Mouse (Mus musculus) c-Kit-negative CD71-positive TER-119-positive erythroid progenitor cells, embryonic 14.5 days (primary cell): ENCODE data around the gene Scarb1.
A peak's percentile ranks its signal among the peaks of the same experiment; 100 is the strongest.

Experiments used
- DNase-seq: peaks from one replicate; pipeline ENCODE4 v3.0.0-alpha.2; 2013; ENCODE audit warnings: low read depth, low spot score

The Scarb1 gene

DNA sequence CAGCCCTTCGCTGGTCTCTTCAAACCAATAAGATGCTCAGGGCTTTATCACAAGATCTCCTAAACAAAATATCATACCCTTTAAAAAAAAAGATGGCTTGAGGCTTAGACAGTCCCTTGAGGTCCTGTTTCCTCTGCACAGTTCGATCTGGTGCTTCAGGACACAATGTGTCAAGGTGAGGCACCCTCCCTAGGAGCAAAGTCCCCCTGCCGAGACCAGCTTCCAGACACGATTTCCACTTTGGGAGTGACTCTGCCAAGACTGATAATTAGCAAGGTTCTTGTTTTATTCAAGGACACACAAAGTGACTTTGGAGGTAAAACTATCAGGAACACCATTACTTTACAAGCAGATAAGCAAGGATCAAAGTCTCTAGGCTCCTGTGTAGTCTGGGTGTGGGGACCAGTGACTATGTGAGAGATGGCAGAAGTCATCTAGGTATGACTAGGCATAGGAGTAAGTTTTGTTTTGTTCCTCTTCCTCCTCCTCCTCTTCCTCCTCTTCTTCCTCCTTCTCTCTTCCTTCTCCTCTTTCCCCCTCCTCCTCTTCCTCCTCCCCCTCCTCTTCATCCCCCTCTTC is 24.0 kb upstream of the Scarb1 start:
- no peak for DNase-seq

DNA sequence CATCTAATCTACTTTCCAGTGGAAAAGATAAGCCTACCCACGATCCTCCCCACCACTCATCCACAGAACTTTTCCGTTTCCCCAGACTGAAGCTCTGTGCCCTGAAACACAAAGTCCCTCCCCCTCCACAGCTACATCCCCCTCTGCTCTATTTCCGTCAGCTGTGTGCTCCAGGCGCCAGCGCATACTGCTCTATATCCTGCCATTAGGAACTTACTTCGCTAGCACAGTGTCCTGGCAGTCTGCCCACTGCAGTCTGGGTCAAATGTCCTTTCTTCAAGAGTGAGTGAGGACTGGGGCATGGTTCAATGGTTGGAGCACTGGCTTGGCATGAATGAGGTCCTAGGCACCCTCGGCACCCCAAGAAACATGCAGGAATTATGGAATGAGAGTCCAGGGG is 23.0 kb upstream of the Scarb1 start:
- no peak for DNase-seq

DNA sequence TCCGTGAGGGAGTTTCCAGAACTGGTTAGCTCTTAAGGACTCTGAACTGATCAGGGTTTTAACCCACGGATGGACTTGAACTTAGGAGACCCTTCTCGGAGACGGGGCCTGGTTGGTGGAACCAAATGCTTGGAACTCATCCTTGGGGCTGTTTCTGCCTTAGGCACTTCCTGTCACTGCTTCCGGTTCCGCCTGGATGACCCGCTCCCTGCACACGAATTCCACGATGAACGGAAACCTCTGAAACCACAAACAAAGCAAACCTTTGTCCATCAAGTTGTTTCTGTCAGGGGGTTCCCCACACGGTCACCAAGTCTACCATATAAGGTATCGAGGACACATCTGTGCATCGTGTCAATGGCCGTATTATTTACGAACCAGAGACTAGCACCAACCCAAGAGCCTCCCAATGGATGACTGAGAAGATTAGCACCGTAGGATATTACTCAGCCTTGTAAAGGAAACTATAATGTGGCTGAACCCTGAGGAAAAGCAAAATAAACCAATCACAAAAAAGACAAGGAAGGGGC is 20.2 kb upstream of the Scarb1 start:
- DNase-seq, result no peak

DNA sequence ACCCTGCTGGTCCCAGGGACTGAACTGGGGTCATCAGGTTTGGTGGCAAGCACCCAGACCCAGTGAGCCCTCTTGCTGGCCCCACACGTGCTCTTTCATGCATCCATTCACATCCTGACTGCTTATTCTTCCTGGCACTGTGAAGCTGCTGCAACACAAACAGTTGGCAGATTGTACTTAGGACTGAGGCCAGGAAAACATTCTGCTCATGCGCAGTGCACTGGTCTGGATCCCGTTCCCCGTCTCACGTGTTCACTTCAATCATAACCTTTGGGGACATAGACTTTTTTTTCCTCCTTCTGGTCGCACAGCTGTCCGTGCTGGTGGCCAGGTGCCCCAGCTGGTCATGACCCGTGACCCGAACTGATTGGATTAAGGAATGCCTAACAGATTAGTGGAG is 19.7 kb upstream of the Scarb1 start:
- no peak for DNase-seq

DNA sequence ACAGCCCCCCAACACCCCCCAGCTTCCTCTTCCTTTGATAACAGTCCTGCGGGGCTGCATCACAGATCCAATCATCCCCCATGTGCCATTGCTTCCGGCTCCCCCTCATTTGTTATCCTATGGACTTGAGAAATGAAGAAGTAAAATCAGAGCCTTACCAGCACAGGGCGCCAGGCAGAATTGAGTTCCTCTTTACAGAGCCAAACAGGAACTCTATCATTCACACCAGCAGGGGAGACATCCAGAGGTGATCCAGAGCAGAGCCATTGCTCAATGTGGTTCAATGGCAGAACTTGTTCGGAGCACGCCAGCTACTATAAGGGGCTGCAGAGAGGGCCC is 17.3 kb upstream of the Scarb1 start:
- DNase-seq, result no peak

DNA sequence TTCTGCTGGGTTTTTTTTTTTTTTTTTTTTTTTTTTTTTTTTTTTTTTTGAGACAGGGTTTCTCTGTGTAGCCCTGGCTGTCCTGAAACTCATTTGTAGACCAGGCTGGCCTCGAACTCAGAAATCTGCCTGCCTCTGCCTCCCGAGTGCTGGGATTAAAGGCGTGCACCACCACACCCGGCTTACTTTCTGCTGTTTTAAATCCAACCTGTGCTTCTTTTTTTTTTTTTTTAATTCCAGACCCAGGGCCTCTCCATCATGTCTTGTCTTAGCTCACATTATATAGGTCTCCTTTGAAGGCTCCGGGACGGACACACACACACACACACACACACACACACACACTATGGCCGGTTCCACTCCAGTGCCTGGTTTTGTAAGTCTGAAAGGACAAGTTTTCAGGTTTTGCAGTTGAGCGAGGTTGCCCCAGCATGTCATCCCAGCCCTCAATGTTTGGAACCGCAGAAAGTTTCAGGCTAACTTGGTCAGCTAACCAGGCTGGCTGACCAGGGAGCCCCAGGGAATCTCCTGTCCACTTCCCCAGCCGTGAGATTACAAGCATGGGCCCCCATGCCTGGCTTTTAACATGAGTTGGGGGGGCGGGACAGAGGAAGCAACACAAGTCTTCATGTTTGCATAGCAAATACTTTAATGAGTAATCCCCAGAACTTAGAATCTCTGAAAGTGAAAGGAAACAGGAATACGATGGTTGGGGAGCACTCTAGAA is 16.8 kb upstream of the Scarb1 start:
- DNase-seq, result no peak

DNA sequence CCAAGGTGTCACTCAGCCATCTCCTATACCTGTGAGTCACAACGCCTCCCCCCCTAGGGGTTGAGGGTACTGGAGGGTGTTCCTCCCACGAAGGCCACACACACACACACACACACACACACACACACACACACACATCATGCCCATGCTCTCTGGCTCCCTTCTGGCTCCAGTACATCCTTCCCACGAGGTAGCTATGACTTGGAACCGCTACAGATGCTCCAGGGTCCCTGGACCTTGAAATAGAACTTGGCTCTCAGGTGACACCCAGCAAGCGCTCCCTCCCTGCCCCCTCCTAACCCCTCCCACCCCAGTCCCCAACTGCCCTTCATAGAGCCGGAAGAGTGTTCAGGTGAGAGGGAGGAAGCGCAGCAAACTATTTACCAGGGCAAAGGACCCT is 14.8 kb upstream of the Scarb1 start:
- no peak for DNase-seq

DNA sequence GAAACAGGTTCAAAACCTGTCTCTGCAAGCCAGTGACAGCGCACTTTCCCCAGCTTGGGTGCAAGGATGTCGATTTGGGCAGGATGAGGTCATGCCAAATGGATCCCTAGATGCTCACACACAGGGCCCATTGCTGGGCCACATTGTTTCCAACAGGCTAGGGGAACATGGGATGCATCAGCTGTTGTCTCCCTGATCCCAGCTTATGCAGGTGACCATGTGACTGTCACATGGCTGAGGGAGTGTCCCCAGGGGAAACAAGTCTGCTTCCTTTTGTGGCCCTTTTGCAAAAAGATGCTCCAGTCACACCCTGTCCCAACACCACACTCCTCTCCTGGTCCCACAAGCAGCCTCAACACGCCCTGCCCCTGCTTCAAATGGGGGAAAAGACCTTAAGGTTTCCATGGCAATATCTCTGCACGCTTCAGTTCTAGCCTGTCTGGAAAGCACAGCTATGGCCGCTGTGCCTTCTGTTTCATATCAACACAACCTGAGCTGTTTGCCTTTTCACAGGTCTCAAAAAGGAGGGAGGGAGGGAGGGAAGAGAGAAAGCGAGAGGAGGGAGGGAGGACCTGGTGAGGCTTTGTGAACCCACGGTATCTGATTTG is 14.1 kb upstream of the Scarb1 start:
- DNase-seq, result no peak

DNA sequence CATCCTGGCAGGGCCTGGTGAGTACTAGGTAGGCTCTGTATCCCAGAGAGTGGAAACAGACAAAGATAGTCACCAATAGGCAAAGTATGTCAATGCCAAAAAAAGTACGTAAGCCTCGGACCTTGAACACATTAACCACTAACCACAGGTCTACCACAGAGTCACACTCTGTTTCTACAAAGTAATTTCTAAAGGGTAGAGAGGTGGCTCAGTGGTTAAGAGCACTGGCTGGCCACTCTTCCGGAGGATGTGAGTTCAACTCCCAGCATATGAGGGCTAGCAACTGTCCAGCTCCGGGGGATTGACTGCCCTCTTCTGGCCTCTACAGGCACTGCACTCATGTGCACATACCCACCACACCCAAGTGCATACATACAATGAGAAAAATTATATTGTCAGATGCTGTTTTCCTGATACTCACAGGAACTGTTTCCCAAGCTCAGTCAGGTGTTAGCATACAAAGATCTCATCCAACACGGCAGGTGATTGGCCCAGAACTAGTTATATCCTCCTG is 11.9 kb upstream of the Scarb1 start:
- no peak for DNase-seq

DNA sequence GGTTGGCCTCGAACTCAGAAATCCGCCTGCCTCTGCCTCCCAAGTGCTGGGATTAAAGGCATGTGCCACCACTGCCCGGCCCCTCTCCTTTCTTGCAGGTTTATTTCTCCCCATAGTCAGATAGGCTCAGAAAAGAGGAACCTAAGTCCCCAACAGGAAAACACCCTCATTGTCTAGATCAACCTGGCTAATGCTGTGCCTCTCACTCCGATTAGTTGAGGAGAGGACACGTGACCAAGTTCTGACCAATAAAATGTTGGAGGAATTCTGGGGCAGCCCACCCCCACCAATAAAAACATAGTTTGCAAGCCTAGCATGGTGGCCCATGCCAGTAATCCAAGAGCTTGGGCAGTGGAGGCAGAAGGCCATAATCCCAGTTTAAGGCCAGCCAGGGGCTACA is 11.0 kb upstream of the Scarb1 start:
- no peak for DNase-seq

DNA sequence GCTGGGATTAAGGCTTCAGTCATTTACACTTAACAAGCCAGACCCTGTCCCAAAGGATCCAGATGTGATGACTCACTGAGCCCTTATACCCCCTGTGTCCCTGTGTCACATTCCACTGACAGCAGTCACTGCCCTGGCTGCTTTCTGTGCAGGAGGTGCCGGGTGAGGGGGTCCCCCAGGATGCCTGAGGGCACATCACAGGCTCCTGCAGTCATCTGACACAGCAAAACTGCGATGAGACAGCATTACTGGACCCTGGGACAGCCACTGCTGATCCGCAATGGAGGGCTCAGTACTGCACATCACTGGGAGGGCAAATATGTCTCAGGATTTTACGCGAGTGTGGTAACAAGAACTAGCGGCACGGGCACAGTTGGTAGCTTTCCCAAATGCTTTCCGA is 10.2 kb upstream of the Scarb1 start:
- DNase-seq, result no peak

DNA sequence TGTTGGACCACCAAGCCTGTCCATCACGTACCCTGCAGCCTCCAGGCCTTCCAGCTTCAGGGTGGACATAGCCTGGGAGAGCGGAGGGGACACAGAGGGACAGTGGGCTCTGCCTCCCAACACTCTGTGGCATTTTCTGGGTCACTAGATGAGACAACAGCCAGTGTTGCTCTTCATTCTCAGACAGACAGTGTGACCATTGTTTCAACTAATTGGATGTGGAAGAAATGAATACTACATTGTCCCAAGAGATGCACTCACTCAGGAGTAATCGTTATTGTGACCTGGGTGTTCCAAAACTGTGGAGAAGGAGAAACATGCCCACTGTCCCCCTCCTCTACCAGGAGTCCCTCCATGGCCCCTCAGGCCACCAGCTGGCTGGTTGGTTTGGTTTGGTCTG is 8.5 kb upstream of the Scarb1 start:
- DNase-seq, result no peak

DNA sequence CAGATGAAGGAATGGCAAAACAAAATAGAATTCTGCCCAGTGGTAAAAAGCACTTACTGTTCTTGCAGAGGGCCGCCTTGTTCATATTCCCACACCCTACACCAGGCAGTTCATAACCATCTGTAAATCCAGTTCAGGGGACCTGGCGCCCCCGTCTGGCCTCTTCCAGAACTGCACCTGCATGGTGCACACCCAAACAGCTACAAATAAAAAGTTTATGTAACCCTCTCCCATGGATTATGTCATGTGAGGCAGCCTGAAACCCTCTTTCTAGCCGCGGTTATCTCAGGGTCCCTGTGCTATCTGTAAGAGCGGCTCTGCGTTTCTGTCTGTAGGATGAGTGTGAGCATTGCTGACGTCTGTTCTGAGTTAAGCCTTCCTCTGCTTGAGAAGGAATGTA is 7.6 kb upstream of the Scarb1 start:
- DNase-seq, result peak; percentile 47

DNA sequence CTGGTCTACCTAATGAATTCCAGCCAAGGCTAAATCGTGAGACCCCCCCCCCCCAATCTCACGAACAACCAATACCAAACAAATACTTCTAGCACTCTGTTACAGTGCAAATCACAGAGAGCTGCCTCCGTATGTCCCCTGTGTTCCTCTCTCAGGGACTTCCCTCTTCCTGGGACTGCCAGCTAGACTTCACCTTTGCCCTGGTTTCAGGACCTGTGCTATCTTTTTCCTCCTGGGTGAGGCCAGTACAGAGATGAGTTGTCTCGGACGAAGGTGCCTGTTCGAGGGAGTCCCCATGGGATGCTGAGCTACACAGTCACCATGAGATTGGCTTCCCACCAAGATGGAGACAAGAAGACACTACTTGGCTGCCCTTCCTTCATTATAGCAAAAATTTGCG is 7.2 kb upstream of the Scarb1 start:
- DNase-seq, result no peak

DNA sequence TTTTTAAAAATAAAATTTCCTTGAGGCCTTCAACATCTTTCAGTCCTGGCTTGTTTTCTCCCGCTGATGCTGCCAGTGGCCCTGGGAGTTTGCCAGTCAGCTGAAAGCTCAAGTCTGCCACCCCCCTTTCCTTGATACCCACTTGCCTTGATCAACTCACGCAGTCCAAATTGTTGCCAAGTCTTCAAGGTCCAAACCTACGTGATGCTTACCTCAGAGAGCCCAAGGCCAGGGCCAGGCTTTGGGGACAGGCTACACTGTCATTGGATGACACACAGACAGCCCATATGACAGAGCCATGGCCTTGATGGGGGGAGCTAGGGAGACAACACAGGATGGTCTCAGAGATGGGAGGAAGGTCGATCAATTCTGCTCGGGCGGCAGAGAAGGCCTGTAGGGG is 3.4 kb upstream of the Scarb1 start:
- no peak for DNase-seq

DNA sequence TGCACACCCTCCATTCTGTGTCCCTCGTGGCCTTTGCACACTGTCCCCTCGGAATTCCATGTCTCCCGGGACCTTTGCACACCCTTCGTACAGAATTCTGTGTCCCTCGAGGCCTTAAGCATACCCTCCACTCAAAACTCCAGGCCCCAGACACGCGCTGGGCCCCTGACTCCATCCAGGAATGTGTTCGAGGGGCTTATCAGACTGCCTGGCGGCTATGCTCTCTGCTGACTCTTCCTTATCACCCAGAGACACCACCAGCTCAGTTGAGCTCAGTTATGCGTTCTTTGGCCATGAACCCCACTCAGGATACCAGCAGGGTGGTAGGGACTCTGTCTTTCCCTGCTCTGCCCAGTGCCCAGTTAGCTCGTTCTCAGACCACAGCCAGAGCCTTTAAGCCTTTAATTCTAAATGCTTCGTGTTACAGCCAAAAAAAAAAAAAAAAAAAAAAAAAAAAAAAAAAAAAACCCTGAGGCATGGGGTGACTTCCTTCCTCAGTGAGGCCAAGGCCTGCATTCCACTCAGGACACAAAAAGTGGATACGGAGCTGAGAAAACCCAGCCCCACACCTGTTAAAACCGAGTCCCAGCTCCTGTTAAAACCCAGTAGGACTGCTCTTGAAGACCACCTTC is 681 bp upstream of the Scarb1 start:
- DNase-seq, result peak; percentile 48

DNA sequence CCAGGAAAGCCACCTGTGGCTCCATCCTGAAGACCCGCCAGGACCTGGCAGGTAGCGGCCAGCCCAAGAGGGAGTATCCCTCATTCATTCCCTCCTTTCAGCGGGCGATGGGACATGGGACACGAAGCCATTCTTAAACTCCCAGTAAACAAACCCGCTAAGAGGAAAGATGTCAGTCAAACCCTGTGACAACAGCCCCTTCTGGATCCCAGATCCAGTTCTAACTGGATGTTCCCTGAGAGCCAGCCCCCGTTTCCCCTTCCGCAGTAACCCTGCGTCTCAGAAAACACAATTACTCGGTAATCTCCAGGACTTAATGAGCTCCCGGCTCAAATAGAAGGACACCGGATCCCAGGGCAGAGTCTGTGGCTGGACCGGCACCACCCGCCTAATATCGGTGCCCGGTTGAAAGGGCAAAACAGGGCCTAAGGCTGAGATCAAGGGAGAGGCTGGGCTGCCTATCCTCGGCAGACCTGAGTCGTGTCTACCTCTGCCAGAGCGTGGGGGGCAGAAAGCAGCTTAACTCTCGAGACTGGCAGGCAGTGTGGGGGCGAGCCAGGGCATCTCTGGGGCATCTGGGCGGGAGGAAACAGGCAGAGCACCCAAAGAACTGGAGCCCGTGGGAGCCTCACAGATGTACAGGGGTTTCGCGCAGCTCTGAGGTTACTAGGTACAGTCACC is 903 bp downstream of the Scarb1 start:
- peak; percentile 35 for DNase-seq

DNA sequence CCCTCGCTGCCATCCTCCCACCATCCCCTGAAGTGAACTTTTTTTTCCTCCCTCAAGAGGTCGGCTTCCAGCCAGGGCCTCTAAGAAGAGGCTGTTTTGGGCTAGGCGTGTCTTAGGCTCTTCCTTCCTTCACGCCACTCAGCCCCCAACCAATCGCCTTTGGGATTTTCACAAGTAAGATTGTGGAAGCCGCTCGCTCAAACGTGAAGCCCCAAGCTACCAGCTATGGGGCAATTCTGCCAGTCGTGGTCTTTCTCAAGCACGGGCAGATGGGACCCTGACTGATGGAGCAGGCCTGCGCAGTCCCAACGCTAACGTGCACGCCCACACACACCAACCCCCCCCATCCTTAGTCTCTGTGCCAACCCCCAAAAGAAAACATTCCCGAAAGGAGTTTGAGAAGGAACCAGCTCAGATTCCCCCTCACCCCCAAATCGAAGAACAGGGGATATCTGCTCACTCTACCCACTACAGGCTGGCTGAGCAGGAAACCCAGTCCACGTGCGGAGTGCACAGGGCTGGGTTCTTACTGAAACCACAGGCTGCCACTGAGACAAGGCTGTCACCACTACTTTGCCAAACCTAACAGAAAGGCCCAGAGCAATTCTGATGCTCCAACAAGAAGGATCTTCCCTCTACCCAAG is 1.7 kb downstream of the Scarb1 start:
- no peak for DNase-seq

DNA sequence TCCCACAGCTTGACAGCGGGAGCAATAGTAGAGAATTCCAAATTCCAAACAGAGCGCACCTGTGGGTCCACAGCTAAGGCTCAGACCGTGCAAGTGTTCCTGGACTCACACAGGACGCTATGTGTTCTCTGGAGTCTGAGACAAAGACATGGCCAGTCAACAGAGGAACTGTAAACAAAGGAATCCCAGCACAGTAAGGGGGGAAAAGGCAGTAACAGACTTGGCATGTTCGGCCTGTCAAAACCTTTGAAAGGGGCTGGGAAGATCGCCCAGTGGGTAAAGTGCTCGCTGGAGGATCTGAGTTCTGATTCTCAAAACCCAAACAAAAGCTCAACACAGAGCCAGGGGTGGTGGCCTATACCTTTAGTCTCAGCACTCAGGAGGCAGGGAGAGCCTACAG is 3.4 kb downstream of the Scarb1 start:
- DNase-seq, result no peak

DNA sequence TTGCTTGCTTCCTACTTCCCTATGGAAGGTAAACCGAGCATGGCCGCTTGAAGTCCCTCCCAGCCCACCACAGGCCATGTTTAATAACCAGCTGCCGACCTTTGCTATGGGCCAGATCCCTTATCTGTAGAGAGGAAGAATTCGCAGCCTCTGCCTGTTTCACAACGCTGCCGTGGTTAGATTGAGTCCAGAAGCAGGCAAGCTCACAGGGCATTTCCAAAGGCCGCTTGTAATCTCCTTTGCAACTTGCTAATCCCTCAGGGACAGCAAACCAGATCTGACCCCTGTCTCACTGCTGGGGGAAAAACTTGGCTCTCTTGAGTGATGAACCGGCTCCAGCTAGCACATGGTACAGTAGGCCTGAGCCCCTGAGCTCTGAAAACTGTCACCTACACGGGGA is 3.9 kb downstream of the Scarb1 start:
- DNase-seq, result no peak

DNA sequence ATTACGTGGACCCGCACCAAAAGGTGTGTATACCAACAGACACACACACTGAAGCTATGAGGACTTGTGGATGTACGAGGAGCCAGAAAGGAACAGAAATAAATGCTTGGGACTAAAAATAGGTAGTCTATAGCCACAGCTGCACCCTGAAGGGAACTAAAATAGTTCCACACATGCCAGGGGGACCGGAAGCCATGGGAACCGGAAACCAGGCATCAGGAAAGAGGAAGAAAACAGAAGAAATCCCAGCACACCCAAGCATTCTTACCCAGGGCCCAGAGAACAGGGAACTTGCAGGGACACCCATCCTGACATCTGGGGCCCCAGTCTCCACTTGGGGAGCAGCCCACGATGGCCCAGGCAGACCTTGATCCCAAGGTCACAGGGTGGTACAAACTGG is 7.9 kb downstream of the Scarb1 start:
- no peak for DNase-seq

DNA sequence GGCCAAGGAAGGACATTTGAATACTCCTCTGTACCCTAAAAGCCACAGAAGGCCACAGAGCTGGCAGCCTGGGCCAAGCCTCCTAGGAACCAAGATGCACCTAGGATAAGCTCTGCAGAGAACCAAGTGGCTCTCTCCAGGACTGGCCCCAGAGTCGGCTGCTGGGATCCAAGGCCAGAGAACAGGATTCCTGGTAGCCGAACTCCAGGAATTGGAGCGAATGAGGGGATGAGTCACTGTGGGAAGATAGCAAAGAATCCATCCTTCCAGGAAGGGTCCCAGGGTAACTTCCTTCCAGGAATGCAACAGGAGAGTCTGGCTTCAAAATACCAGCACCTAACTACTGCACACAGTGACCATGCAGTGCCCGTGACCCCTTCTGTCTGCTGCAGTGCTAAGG is 8.6 kb downstream of the Scarb1 start:
- DNase-seq, result no peak
